Mouse (Mus musculus) heart, postnatal 0 days (tissue): ENCODE data around the gene Gigyf1. TPM values are rescaled to one million over a fixed set of nuclear protein-coding genes. Genes with fewer than 3 reads are reported as not detected.

ENCODE experiments used
- ATAC-seq: fragments of 200-750 bp; cut with Nextera tagmentation; 2 replicates; pipeline ENCODE4 v1.8.0; 2017; ENCODE audit warnings: low read depth, moderate number of reproducible peaks, moderate library complexity; ENCODE audit not compliant: insufficient read depth
- DNase-seq: peaks from one replicate; pipeline ENCODE4 v3.0.0-alpha.2; 2016; ENCODE audit warnings: low spot score
- H3K27ac ChIP-seq: fragments of 300-500 bp; sonication (generic); 2 replicates; pipeline ENCODE4 v1.5.1; 2014; ENCODE audit warnings: low read depth, mild to moderate bottlenecking
- H3K27me3 ChIP-seq: fragments of 300-500 bp; sonication (generic); 2 replicates; pipeline ENCODE4 v1.6.1; 2014; ENCODE audit warnings: low read length, mixed read lengths; ENCODE audit not compliant: control insufficient read depth, insufficient read depth
- H3K36me3 ChIP-seq: fragments of 300-500 bp; sonication (generic); replicated peaks from 2 replicates; pipeline ENCODE4 v1.6.1; 2014; ENCODE audit warnings: low read length, mixed read lengths; ENCODE audit not compliant: control insufficient read depth, insufficient read depth
- H3K4me1 ChIP-seq: fragments of 300-500 bp; sonication (generic); 2 replicates; pipeline ENCODE4 v1.6.1; 2014; ENCODE audit warnings: antibody characterized with exemption; ENCODE audit not compliant: control insufficient read depth, insufficient read depth
- H3K4me2 ChIP-seq: fragments of 300-500 bp; sonication (generic); 2 replicates; pipeline ENCODE4 v1.6.1; 2014; ENCODE audit warnings: low read depth, mild to moderate bottlenecking, low read length, moderate library complexity
- H3K4me3 ChIP-seq: fragments of 300-500 bp; sonication (generic); 2 replicates; pipeline ENCODE4 v1.5.1; 2014; ENCODE audit warnings: low read depth, low read length
- H3K9ac ChIP-seq: fragments of 300-500 bp; sonication (generic); replicated peaks from 2 replicates; pipeline ENCODE4 v1.6.1; 2014; ENCODE audit warnings: low read depth, low read length, mixed read lengths
- H3K9me3 ChIP-seq: fragments of 300-500 bp; sonication (generic); replicated peaks from 2 replicates; pipeline ENCODE4 v1.6.1; 2016; ENCODE audit warnings: low read length; ENCODE audit not compliant: control insufficient read depth
- CTCF ChIP-seq: IDR thresholded peaks from 2 replicates; pipeline ENCODE4 v1.5.1; 2016; ENCODE audit warnings: antibody characterized with exemption, control low read depth, low read depth
- EP300 ChIP-seq: IDR thresholded peaks from 2 replicates; pipeline ENCODE4 v1.6.1; 2016; ENCODE audit warnings: antibody characterized with exemption, low read depth
- WGBS: fragments of 180-500 bp; shearing (Covaris S2); extraction: QIAGEN DNeasy Blood & Tissue Kit; methylation state at CpG from one replicate; pipeline ENCODE4 v1.1.7; 2014; 5-methylcytosine and 5-hydroxymethylcytosine counted together
- polyA plus RNA-seq: library from polyadenylated mRNA; unstranded; fragments of >200 nt; fragmentation: Nextera tagmentation; extraction: Ambion mirVana; gene quantifications from 2 replicates; pipeline ENCODE4 v1.2.1, GENCODE M21; 2015
- total RNA-seq: library from RNA; depleted of rRNA; stranded (reverse); fragments of >200 nt; gene quantifications from 2 replicates; pipeline ENCODE4 v1.2.3, GENCODE M21; 2014; ENCODE audit warnings: low replicate concordance

Gigyf1 gene
- total and polyA plus RNA-seq, 2 experiments from 2014 or later: 7.2 to 17.7 TPM

GRCm38 (mm10) chr5:137485071-137485850, 33.1 kb upstream of the Gigyf1 start:
- Histone ChIP-seq H3K36me3 (no peaks in the 10 kb centered on the region), H3K4me3 (no peak overlapping the region), H3K4me2 (no peak overlapping the region), H3K4me1 (no peaks in the 10 kb centered on the region), H3K9ac (no peak overlapping the region), H3K9me3 (no peaks in the 10 kb centered on the region), H3K27me3 (peaks cover 34% of the 10 kb centered on the region), H3K27ac (no peak overlapping the region)
- WGBS: 13% methylated on average over 30 of the region's 30 CpGs
- TF ChIP-seq CTCF: no peak
- no peak for TF ChIP-seq EP300
- DNase-seq: no peak
- ATAC-seq: no peak

- Histone ChIP-seq H3K4me2 (no peak overlapping the region), H3K4me1 (no peaks in the 10 kb centered on the region), H3K36me3 (no peaks in the 10 kb centered on the region), H3K9ac (no peak overlapping the region), H3K27me3 (peaks cover 34% of the 10 kb centered on the region), H3K27ac (no peak overlapping the region), H3K4me3 (no peak overlapping the region), H3K9me3 (no peaks in the 10 kb centered on the region)
- WGBS: 5% methylated on average over 17 of the region's 17 CpGs
- DNase-seq (no peak), ATAC-seq (no peak)
- no peak for TF ChIP-seq EP300
- no peak for TF ChIP-seq CTCF
Observed at GRCm38 (mm10) chr5:137485851-137486155, 32.5 kb upstream of the Gigyf1 start.

DNA sequence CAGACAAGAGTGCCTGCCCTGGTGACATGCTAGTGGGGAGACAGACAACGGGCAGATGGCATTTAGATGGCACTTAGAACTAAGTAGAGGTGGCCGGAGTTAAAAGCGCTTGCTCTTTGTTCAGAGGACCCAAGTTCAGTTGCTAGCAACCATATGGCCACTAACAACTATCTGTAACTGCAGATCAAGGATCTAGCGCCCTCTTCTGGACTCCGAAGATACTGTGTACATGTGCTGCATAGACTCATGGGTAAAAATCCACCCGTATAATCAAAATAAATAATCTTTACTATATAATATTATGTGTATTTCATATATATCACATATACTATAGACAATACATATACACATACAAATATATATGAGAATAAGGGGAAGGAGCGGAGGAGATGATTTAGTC, 30.7 kb upstream of the Gigyf1 start:
- Histone ChIP-seq H3K4me2 (no peak overlapping the region), H3K27ac (no peak overlapping the region), H3K27me3 (peaks cover 34% of the 10 kb centered on the region), H3K36me3 (no peaks in the 10 kb centered on the region), H3K4me3 (no peak overlapping the region), H3K9ac (no peak overlapping the region), H3K4me1 (no peaks in the 10 kb centered on the region), H3K9me3 (no peaks in the 10 kb centered on the region)
- WGBS: 82% methylated on average over 7 of the region's 7 CpGs
- ATAC-seq: no peak
- no peak for TF ChIP-seq CTCF
- no peak for TF ChIP-seq EP300
- no peak for DNase-seq

DNA sequence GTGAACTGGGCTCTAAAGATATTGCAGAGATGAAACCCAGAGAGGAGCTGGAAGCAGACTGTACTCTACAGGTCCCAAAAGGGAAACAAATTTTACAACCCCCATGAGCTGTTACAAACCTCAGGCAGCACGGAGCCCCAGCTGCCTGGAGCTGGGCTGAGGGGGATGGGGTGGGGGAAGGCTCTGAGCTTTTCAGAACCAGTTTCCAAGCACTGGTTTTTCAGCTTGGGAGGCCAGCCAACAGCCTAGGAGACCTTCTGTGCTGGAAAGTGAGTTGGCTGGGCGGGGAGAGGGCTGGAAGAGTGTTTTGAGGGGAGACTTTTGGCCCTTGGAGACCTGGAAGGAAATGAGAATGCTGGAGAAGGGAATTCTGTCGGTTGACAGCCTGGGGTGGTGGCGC, 26.8 kb upstream of the Gigyf1 start:
- TF ChIP-seq EP300 (no peak), CTCF (no peak)
- no peak for ATAC-seq
- H3K27ac ChIP-seq: no peak overlapping the region
- no peak overlapping the region for H3K4me3 ChIP-seq
- no peak overlapping the region for H3K9ac ChIP-seq
- H3K36me3 ChIP-seq: no peaks in the 10 kb centered on the region
- no peak for DNase-seq
- H3K4me2 ChIP-seq: no peak overlapping the region
- WGBS: 46% methylated on average over 4 of the region's 4 CpGs
- H3K4me1 ChIP-seq: no peaks in the 10 kb centered on the region
- no peaks in the 10 kb centered on the region for H3K9me3 ChIP-seq
- peaks cover 9% of the 10 kb centered on the region for H3K27me3 ChIP-seq

GRCm38 (mm10) chr5:137493831-137494230, 24.5 kb upstream of the Gigyf1 start:
- Histone ChIP-seq H3K36me3 (no peaks in the 10 kb centered on the region), H3K27ac (no peak overlapping the region), H3K9ac (no peak overlapping the region), H3K4me2 (no peak overlapping the region), H3K4me3 (no peak overlapping the region), H3K27me3 (no peaks in the 10 kb centered on the region), H3K4me1 (no peaks in the 10 kb centered on the region), H3K9me3 (no peaks in the 10 kb centered on the region)
- WGBS: 53% methylated on average over 13 of the region's 13 CpGs
- DNase-seq (peak; percentile 65), ATAC-seq (peak; percentile 65)
- TF ChIP-seq EP300: no peak
- no peak for TF ChIP-seq CTCF

DNA sequence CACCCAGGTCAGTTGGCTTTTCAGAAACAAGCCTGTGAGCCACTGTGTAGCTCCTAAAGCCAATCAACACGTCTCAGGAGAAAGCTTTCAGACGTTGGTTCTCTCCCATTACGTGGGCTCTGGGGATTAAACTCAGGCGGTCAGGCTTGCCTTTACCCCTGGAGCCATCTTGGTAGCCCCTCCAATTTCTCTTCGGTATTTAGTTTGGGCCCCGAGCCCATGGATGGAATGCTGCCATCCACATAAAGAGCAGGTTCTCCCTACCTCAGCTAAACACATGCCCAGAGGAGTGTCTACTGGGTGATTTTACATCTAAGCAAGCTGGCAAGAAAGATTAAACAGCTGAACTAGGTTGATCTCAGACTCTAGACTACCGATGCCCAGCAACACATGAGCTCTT, 18.2 kb upstream of the Gigyf1 start:
- Histone ChIP-seq H3K9ac (no peak overlapping the region), H3K4me3 (no peak overlapping the region), H3K9me3 (no peaks in the 10 kb centered on the region), H3K27ac (no peak overlapping the region), H3K36me3 (no peaks in the 10 kb centered on the region), H3K4me2 (no peak overlapping the region), H3K4me1 (peaks cover 12% of the 10 kb centered on the region; the same call in 1 of the 2 replicates), H3K27me3 (no peaks in the 10 kb centered on the region)
- no peak for ATAC-seq
- no peak for TF ChIP-seq EP300
- no peak for TF ChIP-seq CTCF
- WGBS: 90% methylated on average over 7 of the region's 7 CpGs
- no peak for DNase-seq
